Mouse (Mus musculus): ENCODE results near the gene Serpinb7. TPM values are rescaled to one million over a fixed set of nuclear protein-coding genes. Genes with fewer than 3 reads are reported as not detected.

The Serpinb7 gene
- polyA plus RNA-seq, 1 experiment from 2014 or later: not detected

- Histone ChIP-seq H3K27me3 (ENCODE audit: control insufficient read depth, insufficient read depth, low read length) (no peaks in the 10 kb centered on the region), H3K9ac (ENCODE audit: low read length) (no peak overlapping the region), H3K9me3 (ENCODE audit: control insufficient read depth, low read length) (no peaks in the 10 kb centered on the region), H3K4me1 (ENCODE audit: control insufficient read depth, insufficient read depth, low read length) (no peaks in the 10 kb centered on the region), H3K36me3 (ENCODE audit: control insufficient read depth, insufficient read depth, low read length) (no peaks in the 10 kb centered on the region), H3K27ac (ENCODE audit: low read depth, low read length) (no peak overlapping the region), H3K4me2 (no peak overlapping the region), H3K4me3 (ENCODE audit: low read depth, low read length) (no peak overlapping the region)
- DNase-seq (ENCODE audit: low spot score, missing footprints) (no peak), ATAC-seq (ENCODE audit: low FRiP score) (no peak)
- 84% methylated on average over 5 of the region's 5 CpGs for WGBS
Measured at GRCm38 (mm10) chr1:107445352-107445751, 45.9 kb downstream of the Serpinb7 start.

GRCm38 (mm10) chr1:107447228-107447931, 47.9 kb downstream of the Serpinb7 start:
- H3K4me2 ChIP-seq: no peak overlapping the region
- H3K9ac ChIP-seq (ENCODE audit: low read length): no peak overlapping the region
- no peak for ATAC-seq (ENCODE audit: low FRiP score)

GRCm38 (mm10) chr1:107479909-107480308, 80.5 kb downstream of the Serpinb7 start:
- Histone ChIP-seq H3K4me3 (ENCODE audit: low read depth, low read length) (no peak overlapping the region), H3K27me3 (ENCODE audit: control insufficient read depth, insufficient read depth, low read length) (no peaks in the 10 kb centered on the region), H3K4me1 (ENCODE audit: control insufficient read depth, insufficient read depth, low read length) (no peaks in the 10 kb centered on the region), H3K36me3 (ENCODE audit: control insufficient read depth, insufficient read depth, low read length) (no peaks in the 10 kb centered on the region), H3K9ac (ENCODE audit: low read length) (no peak overlapping the region), H3K4me2 (no peak overlapping the region), H3K27ac (ENCODE audit: low read depth, low read length) (no peak overlapping the region), H3K9me3 (ENCODE audit: control insufficient read depth, low read length) (no peaks in the 10 kb centered on the region)
- ATAC-seq (ENCODE audit: low FRiP score) (no peak), DNase-seq (ENCODE audit: low spot score, missing footprints) (no peak)

More at GRCm38 (mm10) chr1:107447228-107447931, 47.9 kb downstream of the Serpinb7 start:
- WGBS: 83% methylated on average over 3 of the region's 3 CpGs
- H3K9me3 ChIP-seq (ENCODE audit: control insufficient read depth, low read length): no peaks in the 10 kb centered on the region
- no peak overlapping the region for H3K27ac ChIP-seq (ENCODE audit: low read depth, low read length)
- no peaks in the 10 kb centered on the region for H3K4me1 ChIP-seq (ENCODE audit: control insufficient read depth, insufficient read depth, low read length)
- H3K27me3 ChIP-seq (ENCODE audit: control insufficient read depth, insufficient read depth, low read length): no peaks in the 10 kb centered on the region
- H3K4me3 ChIP-seq (ENCODE audit: low read depth, low read length): no peak overlapping the region
- no peak for DNase-seq (ENCODE audit: low spot score, missing footprints)
- H3K36me3 ChIP-seq (ENCODE audit: control insufficient read depth, insufficient read depth, low read length): no peaks in the 10 kb centered on the region

GRCm38 (mm10) chr1:107481452-107481851, 82.0 kb downstream of the Serpinb7 start:
- peak; percentile 90 for ATAC-seq (ENCODE audit: low FRiP score)
- H3K4me2 ChIP-seq: no peak overlapping the region

DNA sequence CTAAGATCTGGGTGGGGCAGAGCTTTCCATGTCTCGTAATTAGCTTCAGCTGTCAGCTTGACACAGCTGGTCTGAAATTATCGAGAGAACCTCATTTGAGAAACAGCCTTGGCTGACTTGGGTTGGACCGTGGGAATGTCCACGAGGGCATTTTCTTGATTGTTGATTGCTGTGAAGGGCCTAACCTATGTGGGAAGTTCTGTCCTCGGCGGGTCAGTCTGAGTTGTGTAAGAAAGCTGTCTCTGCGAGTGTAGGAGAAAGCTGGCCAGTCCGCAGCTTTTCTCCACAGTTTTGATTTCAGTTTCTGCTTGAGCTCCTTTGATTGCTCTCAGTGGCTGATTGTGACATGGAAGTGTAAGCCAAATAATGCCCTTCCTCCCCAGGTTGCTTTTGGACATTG, 90.1 kb downstream of the Serpinb7 start:
- H3K27me3 ChIP-seq (ENCODE audit: control insufficient read depth, insufficient read depth, low read length): no peaks in the 10 kb centered on the region
- 81% methylated on average over 8 of the region's 8 CpGs for WGBS
- no peak overlapping the region for H3K4me2 ChIP-seq
- H3K9me3 ChIP-seq (ENCODE audit: control insufficient read depth, low read length): no peaks in the 10 kb centered on the region
- DNase-seq (ENCODE audit: low spot score, missing footprints): no peak
- no peaks in the 10 kb centered on the region for H3K36me3 ChIP-seq (ENCODE audit: control insufficient read depth, insufficient read depth, low read length)
- no peak overlapping the region for H3K4me3 ChIP-seq (ENCODE audit: low read depth, low read length)
- ATAC-seq (ENCODE audit: low FRiP score): no peak
- no peak overlapping the region for H3K9ac ChIP-seq (ENCODE audit: low read length)
- H3K27ac ChIP-seq (ENCODE audit: low read depth, low read length): no peak overlapping the region
- H3K4me1 ChIP-seq (ENCODE audit: control insufficient read depth, insufficient read depth, low read length): no peaks in the 10 kb centered on the region

More at GRCm38 (mm10) chr1:107481452-107481851, 82.0 kb downstream of the Serpinb7 start:
- Histone ChIP-seq H3K27ac (ENCODE audit: low read depth, low read length) (no peak overlapping the region), H3K9ac (ENCODE audit: low read length) (no peak overlapping the region), H3K9me3 (ENCODE audit: control insufficient read depth, low read length) (no peaks in the 10 kb centered on the region), H3K36me3 (ENCODE audit: control insufficient read depth, insufficient read depth, low read length) (no peaks in the 10 kb centered on the region), H3K4me1 (ENCODE audit: control insufficient read depth, insufficient read depth, low read length) (no peaks in the 10 kb centered on the region), H3K4me3 (ENCODE audit: low read depth, low read length) (no peak overlapping the region), H3K27me3 (ENCODE audit: control insufficient read depth, insufficient read depth, low read length) (no peaks in the 10 kb centered on the region)
- DNase-seq (ENCODE audit: low spot score, missing footprints): peak; percentile 96
- WGBS: 31% methylated on average over 11 of the region's 11 CpGs

DNA sequence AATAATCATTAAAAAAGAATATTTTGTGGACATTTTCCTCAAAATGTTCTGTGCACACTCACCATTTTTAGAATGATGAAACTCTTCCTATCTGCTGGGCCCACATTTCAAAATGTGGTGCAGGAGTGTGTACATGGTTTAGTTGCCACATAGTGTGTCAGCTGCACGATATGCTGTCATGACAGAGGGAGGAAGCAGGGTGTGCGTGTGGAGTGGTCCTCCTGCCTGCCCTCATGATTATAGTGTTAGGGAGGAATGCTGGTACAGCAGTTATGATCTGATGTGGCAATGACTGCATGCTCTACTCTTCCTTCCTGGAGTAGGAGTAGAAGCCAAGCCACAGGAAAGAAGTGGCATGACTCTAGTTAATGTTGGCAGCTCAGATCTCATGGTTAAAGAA, 97.3 kb downstream of the Serpinb7 start:
- Histone ChIP-seq H3K4me3 (ENCODE audit: low read depth, low read length) (no peak overlapping the region), H3K9ac (ENCODE audit: low read length) (no peak overlapping the region), H3K9me3 (ENCODE audit: control insufficient read depth, low read length) (no peaks in the 10 kb centered on the region), H3K4me1 (ENCODE audit: control insufficient read depth, insufficient read depth, low read length) (no peaks in the 10 kb centered on the region), H3K4me2 (no peak overlapping the region), H3K27me3 (ENCODE audit: control insufficient read depth, insufficient read depth, low read length) (no peaks in the 10 kb centered on the region), H3K27ac (ENCODE audit: low read depth, low read length) (no peak overlapping the region), H3K36me3 (ENCODE audit: control insufficient read depth, insufficient read depth, low read length) (no peaks in the 10 kb centered on the region)
- no peak for DNase-seq (ENCODE audit: low spot score, missing footprints)
- WGBS: 75% methylated on average over 2 of the region's 2 CpGs
- ATAC-seq (ENCODE audit: low FRiP score): no peak

- Histone ChIP-seq H3K4me1 (ENCODE audit: control insufficient read depth, insufficient read depth, low read length) (no peaks in the 10 kb centered on the region), H3K27ac (ENCODE audit: low read depth, low read length) (no peak overlapping the region), H3K9me3 (ENCODE audit: control insufficient read depth, low read length) (no peaks in the 10 kb centered on the region), H3K36me3 (ENCODE audit: control insufficient read depth, insufficient read depth, low read length) (no peaks in the 10 kb centered on the region), H3K9ac (ENCODE audit: low read length) (no peak overlapping the region), H3K4me3 (ENCODE audit: low read depth, low read length) (no peak overlapping the region), H3K27me3 (ENCODE audit: control insufficient read depth, insufficient read depth, low read length) (no peaks in the 10 kb centered on the region), H3K4me2 (no peak overlapping the region)
- DNase-seq (ENCODE audit: low spot score, missing footprints) (no peak), ATAC-seq (ENCODE audit: low FRiP score) (no peak)
Measured at GRCm38 (mm10) chr1:107502025-107502424, 102.6 kb downstream of the Serpinb7 start.

Other genes starting within 250 kb of the Serpinb7 start
- gene Serpinb3b, start 121.3 kb upstream of the Serpinb7 start, polyA plus RNA-seq (2014; fragmentation: Nextera tagmentation; extraction: Ambion mirVana): not detected in 2 replicates
- gene Serpinb3c, start 121.3 kb upstream of the Serpinb7 start, polyA plus RNA-seq (2014; fragmentation: Nextera tagmentation; extraction: Ambion mirVana): not detected in 2 replicates
- not detected in 2 replicates for gene Serpinb11, start 38.5 kb upstream of the Serpinb7 start, polyA plus RNA-seq (2014; fragmentation: Nextera tagmentation; extraction: Ambion mirVana)
- gene Serpinb2, start 111.8 kb downstream of the Serpinb7 start, polyA plus RNA-seq (2014; fragmentation: Nextera tagmentation; extraction: Ambion mirVana): 0.42 and 0.43 TPM in 2 replicates
- 0.18 and 0.49 TPM in 2 replicates for gene Serpinb8, start 190.4 kb downstream of the Serpinb7 start, polyA plus RNA-seq (2014; fragmentation: Nextera tagmentation; extraction: Ambion mirVana)

Data from midbrain, embryonic 11.5 days (tissue).